Mouse (Mus musculus) spleen, adult 2 months (tissue): ENCODE data around the gene Ppp4r3b. TPM values are rescaled to one million over a fixed set of nuclear protein-coding genes. Genes with fewer than 3 reads are reported as not detected.

ENCODE experiments used
- DNase-seq, 2 experiments: peaks; one replicate each; pipeline versions ENCODE4 v3.0.0 to v3.0.0-alpha.2; 2012 to 2021; ENCODE audit warnings: low spot score in 2 of 2, low read depth in 1 of 2
- H3K27ac ChIP-seq: fragments of 200-500 bp; 2 replicates; pipeline ENCODE4 v1.5.1; 2012; ENCODE audit warnings: low read length, inconsistent platforms; ENCODE audit not compliant: insufficient read depth
- H3K27me3 ChIP-seq: fragments of 200-500 bp; 2 replicates; pipeline ENCODE4 v1.6.1; 2012; ENCODE audit warnings: mild to moderate bottlenecking, moderate library complexity, low read length, inconsistent platforms; ENCODE audit not compliant: control insufficient read depth, insufficient read depth
- H3K36me3 ChIP-seq: fragments of 200-500 bp; 2 replicates; pipeline ENCODE4 v1.6.1; 2012; ENCODE audit warnings: mild to moderate bottlenecking, low read length, inconsistent platforms; ENCODE audit not compliant: control insufficient read depth, insufficient read depth
- H3K4me1 ChIP-seq: fragments of 200-500 bp; 2 replicates; pipeline ENCODE4 v1.6.1; 2011; ENCODE audit warnings: inconsistent platforms; ENCODE audit not compliant: control insufficient read depth, insufficient read depth, insufficient read length
- H3K4me3 ChIP-seq: fragments of 200-500 bp; 2 replicates; pipeline ENCODE4 v1.5.1; 2011; ENCODE audit warnings: mild to moderate bottlenecking, inconsistent platforms; ENCODE audit not compliant: insufficient read depth, insufficient read length; ENCODE audit errors: extremely low read depth
- CTCF ChIP-seq: fragments of 200-500 bp; IDR thresholded peaks from 2 replicates; pipeline ENCODE4 v1.5.1; 2011; ENCODE audit warnings: mild to moderate bottlenecking, inconsistent platforms; ENCODE audit not compliant: insufficient read depth, insufficient read length, insufficient replicate concordance; ENCODE audit errors: extremely low read depth
- POLR2A ChIP-seq: fragments of 200-500 bp; IDR thresholded peaks from 2 replicates; pipeline ENCODE4 v1.6.1; 2011; ENCODE audit warnings: low read depth, low read length, inconsistent platforms
- WGBS: fragments of 180-500 bp; shearing (Covaris S2); methylation state at CpG from one replicate; pipeline ENCODE4 v1.1.7; 2018; 5-methylcytosine and 5-hydroxymethylcytosine counted together
- polyA plus RNA-seq: library from polyadenylated mRNA; depleted of rRNA; stranded (reverse); fragments of >200 nt; gene quantifications from 2 replicates; pipeline ENCODE4 v1.2.3, GENCODE M21; 2012

The Ppp4r3b gene
- polyA plus RNA-seq, 1 experiment: 7.8 TPM

DNA sequence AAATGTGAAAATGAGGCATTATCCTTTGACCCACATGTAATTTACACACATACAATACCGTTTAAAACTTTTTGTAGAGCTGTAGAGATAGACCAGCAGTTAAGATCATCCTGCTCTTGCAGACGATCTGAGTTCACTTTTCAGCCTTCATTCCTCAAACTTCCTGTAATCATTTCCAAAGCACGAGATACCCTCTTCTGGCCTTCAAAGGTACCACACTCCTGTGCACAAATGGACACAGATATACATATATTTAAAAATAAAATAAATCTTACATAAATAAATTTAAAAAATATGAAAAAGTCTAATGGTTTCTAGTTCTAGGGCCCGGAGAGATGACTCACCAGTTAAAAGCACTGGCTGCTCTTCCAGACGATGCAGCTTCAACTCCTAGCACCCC, 31.0 kb downstream of the Ppp4r3b start:
- no peaks in the 10 kb centered on the region for H3K4me1 ChIP-seq
- H3K36me3 ChIP-seq: peaks cover 23% of the 10 kb centered on the region
- TF ChIP-seq POLR2A (no peak), CTCF (no peak)
- WGBS: 81% methylated on average over 5 of the region's 5 CpGs
- H3K27ac ChIP-seq: no peak overlapping the region
- DNase-seq: no peak
- no peaks in the 10 kb centered on the region for H3K27me3 ChIP-seq
- no peak overlapping the region for H3K4me3 ChIP-seq

DNA sequence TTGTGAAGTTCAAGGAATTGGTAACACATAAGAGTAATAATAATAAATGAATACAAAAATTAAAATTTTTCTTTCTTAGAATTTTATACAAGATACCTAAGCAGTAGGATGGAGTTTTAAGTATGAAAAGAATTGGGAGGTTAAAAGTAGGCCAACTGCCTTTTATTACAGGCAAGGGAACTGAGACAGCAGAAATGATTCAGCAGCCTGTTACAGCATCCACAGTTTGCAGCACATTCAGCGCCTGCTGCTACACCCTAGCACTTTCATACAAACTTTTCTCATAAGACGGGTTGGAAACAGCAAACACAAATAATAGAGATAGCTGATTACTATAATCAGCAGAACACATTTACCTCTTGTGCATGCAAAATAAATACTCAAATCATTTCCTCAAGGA, 37.1 kb downstream of the Ppp4r3b start:
- peaks cover 22% of the 10 kb centered on the region for H3K36me3 ChIP-seq
- H3K27me3 ChIP-seq: no peaks in the 10 kb centered on the region
- 92% methylated on average over 2 of the region's 2 CpGs for WGBS
- no peak overlapping the region for H3K27ac ChIP-seq
- no peak overlapping the region for H3K4me3 ChIP-seq
- DNase-seq: no peak
- TF ChIP-seq POLR2A (no peak), CTCF (no peak)
- H3K4me1 ChIP-seq: no peaks in the 10 kb centered on the region

DNA sequence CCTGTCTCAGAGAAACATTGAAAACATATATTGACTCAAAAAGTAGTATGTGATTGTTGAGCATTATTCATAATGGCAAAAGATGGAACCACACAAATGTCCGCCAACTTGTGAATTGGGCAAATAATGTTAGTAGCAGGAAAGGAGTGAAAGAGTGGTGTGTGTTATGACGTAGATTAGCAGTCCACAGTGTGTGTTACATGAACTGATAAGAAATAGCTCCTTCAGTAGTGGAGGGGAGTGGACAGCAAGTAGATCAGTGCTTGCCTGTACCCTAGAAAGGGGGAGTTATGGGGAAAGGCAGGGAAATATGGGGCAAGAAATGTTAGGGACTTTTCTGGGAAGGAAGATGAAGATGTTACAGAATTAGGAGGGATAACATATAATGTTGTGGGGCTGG, 43.5 kb downstream of the Ppp4r3b start:
- no peaks in the 10 kb centered on the region for H3K4me1 ChIP-seq
- WGBS: 86% methylated on average over 2 of the region's 2 CpGs

DNA sequence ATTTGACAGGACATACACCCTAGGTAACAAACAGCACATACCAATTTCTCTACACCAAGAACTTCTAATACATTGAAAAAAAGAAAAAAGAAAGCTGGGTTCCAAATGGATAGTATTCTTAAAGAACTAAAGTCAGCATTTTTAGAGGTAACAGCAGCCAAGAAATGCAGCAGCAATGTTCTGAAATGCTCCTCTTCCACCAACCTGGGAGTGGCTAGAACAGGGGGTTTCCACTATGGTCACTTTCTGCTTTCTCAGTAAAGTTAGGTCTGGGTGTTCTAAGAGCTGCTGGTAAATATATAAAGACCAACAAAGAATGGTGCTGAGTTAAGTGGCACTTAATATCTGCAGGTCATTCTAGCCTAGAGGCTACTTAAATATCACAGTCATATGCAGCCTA, 46.4 kb downstream of the Ppp4r3b start:
- Histone ChIP-seq H3K27me3 (no peaks in the 10 kb centered on the region), H3K27ac (no peak overlapping the region), H3K36me3 (peaks cover 41% of the 10 kb centered on the region), H3K4me3 (no peak overlapping the region), H3K4me1 (no peaks in the 10 kb centered on the region)
- TF ChIP-seq CTCF (no peak), POLR2A (no peak)
- no peak for DNase-seq

More for the DNA sequence above, 43.5 kb downstream of the Ppp4r3b start:
- no peak for TF ChIP-seq POLR2A
- DNase-seq: no peak
- H3K27ac ChIP-seq: no peak overlapping the region
- peaks cover 37% of the 10 kb centered on the region for H3K36me3 ChIP-seq
- no peak overlapping the region for H3K4me3 ChIP-seq
- no peaks in the 10 kb centered on the region for H3K27me3 ChIP-seq

DNA sequence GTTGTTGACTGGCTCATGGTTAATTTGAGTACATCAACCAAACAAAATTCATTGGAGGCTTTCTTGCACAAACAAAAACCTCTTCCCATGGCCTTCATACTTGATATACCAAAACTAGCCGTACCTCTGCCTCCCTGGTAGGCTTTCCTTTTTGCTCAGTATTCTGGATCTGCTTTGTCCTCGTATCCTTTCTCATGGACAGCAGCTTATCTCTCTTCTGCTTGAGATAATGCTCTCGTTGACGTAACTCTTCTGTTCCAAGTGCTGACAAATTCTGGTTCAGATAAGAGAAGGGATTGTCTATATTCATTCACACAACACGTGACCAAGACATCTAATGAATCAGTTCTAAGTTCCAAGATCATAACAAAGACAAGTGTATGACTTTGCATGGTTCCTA, 49.6 kb downstream of the Ppp4r3b start:
- TF ChIP-seq POLR2A (no peak), CTCF (no peak)
- Histone ChIP-seq H3K27ac (no peak overlapping the region), H3K4me1 (no peaks in the 10 kb centered on the region), H3K4me3 (no peak overlapping the region), H3K36me3 (peaks cover 36% of the 10 kb centered on the region), H3K27me3 (no peaks in the 10 kb centered on the region)
- WGBS: 85% methylated on average over 5 of the region's 5 CpGs
- DNase-seq: no peak

DNA sequence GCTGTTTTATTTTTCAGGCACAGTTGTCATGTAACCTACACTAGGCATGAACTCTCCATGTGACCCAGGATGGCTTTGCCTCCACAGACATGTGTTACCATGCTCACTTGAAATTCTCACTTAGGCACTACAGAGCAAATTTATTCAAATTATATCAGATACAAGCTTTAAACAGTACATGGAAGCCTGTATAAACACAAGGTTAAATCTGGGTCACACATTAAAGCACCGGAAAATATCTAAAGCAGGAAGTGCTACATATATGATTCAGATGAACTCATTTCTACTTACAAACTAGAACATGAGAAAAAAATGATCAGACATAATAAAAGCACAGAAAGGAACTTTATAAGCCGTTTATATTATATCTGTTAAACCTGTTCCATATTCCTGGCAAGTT, 52.1 kb downstream of the Ppp4r3b start:
- peaks cover 43% of the 10 kb centered on the region for H3K36me3 ChIP-seq
- TF ChIP-seq POLR2A: no peak
- no peak for TF ChIP-seq CTCF

DNA sequence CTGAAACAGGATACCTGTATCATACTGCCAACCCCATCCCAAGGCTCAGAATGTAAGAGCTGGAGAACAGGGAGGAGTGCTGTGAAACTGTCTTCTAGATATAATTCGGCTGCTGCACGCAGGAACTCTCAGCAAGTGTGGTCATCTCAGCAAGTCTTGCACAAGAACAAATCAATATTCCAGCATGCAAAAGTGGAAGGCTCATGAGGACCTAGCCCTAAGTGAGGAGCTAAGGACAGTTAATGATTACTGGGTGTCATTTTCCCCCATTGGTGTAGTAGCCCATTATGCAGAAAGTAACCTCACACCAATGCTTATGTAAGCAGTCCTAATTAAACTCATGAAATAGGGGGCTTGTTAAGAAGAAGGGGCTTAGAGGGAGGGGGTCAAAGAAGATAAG, 56.3 kb downstream of the Ppp4r3b start:
- no peaks in the 10 kb centered on the region for H3K27me3 ChIP-seq
- no peak for DNase-seq
- 88% methylated on average over 2 of the region's 2 CpGs for WGBS
- H3K4me1 ChIP-seq: no peaks in the 10 kb centered on the region
- TF ChIP-seq CTCF: no peak
- peaks cover 24% of the 10 kb centered on the region for H3K36me3 ChIP-seq
- no peak overlapping the region for H3K27ac ChIP-seq
- H3K4me3 ChIP-seq: no peak overlapping the region

More for the DNA sequence above, 52.1 kb downstream of the Ppp4r3b start:
- no peak for DNase-seq
- Histone ChIP-seq H3K4me3 (no peak overlapping the region), H3K27me3 (no peaks in the 10 kb centered on the region), H3K4me1 (no peaks in the 10 kb centered on the region), H3K27ac (no peak overlapping the region)
- 84% methylated on average over 2 of the region's 2 CpGs for WGBS
